Mouse (Mus musculus): ENCODE data around the gene 4930469K13Rik.

4930469K13Rik gene

DNA sequence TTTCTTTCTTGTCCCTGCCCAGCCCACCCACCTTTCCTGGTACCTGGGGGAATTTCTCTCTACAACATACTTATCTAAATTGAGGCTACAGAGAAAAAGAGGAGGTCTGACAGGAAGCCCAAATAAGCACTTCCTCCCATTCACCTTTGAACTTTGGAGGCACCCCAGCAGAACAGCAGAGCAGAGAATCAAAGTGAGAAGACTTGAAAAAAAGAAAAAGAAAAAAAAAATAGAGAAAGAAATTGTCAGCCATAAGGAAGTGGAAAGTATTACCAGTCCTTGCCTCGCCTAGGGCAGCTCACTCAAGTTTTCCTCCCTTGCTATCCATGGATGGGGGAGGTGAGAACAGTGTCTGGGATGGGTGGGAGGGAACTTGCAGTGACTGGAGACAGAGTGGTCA is 55.5 kb downstream of the 4930469K13Rik start:
- no peak for DNase-seq (ENCODE audit: low read depth, low spot score)

- no peak for DNase-seq (ENCODE audit: low read depth, low spot score)
Measured at GRCm38 (mm10) chr11:34040061-34040460, 58.3 kb downstream of the 4930469K13Rik start.

DNA sequence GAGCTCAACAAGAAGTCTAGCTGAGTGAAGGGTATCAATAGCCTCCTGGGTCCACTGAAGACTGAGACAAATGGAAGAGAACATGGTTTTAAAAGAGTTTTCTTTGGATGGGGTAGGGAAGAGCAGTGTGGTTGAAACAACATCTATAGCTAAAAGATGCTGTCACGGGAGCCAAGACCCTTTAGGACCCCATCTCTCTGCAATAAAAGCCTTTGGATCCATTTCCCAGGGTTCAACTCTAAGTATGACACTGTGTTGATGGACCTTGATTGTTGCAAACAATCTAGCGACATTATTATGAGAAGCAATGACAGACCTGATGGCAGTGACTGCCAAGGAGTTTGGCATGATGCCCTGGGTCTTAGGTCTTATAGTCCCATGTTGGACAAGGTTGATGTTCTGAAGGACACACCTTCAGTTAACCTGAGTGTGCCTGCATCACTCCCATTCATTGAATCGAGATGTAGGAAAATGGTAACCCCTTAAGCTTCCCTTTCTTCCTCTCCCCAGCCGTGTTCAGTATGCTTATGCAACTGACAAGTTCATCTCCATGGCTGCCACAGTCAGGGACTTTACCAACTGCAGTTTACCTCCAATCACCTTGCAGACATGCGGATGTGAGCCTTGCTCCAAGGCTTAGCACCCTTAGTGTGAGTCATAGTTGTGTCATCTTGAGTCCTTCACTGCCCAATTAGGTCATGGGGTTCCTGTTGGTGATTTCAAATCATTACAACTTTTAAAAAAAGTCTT is 62.3 kb downstream of the 4930469K13Rik start:
- no peak for DNase-seq (ENCODE audit: low read depth, low spot score)

- no peak for DNase-seq (ENCODE audit: low read depth, low spot score)
Measured at GRCm38 (mm10) chr11:34034794-34035193, 63.6 kb downstream of the 4930469K13Rik start.

DNA sequence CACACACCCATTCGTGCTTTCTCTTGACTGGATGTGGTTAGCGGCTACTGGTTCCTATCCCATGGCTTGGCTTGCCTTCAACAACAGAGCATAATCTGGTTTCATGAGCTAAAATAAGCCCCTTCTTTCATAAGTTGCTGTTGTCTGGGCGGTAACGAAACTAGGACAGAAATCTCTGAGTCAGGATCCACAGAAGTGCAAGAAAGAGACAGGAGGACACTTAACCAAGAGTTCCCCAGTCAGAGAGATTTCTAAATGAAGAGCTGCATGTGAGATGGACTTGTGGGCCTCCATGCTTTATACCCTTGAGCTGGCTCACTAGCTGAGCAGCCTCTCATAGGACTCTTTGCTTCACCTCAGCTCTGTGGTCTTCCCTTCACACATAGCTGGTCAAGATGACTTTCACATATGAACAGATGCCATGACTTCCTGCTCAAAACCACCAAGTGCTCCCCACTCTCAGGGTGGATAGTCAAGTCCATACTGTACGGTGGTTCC is 64.3 kb downstream of the 4930469K13Rik start:
- DNase-seq (ENCODE audit: low read depth, low spot score), result no peak

DNA sequence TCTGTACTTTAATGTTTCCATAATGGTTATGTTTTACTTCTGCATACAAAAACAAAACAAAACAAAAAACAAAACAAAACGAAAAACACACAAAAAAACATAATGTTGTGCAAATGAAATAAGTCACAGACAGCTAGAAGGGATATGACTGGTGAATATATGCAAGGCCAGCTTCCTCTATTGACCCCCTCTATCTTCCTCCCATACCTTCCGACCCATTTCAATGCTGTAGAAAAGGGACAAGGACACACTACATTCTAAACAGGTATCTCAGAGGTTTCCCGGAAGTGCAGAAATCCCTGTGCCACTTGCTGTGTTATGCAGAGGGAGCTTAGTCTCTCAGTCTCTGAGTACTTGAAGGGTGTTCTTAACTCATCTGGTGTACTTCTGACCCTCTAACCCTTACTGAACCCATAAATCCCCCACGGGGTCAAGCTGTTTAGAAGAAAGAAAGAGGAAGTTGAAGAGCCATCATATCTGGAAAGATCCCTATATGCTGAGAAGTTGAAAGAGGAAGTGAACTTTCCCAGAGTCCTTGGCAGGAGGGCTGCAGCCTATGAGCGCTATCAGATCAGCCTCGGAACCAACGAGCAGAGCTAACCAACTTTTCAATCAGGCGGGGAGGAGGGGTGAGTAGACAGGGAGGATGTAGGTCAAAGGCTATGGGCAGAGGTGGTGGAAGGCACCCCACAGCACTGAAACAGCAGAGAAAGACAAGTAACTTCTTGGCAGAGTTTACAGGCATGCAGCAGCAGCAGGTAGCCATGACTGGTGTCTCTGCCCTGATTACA is 67.1 kb downstream of the 4930469K13Rik start:
- no peak for DNase-seq (ENCODE audit: low read depth, low spot score)

- no peak for DNase-seq (ENCODE audit: low read depth, low spot score)
Measured at GRCm38 (mm10) chr11:34029658-34030057, 68.7 kb downstream of the 4930469K13Rik start.

- no peak for DNase-seq (ENCODE audit: low read depth, low spot score)
Measured at GRCm38 (mm10) chr11:34025091-34025490, 73.3 kb downstream of the 4930469K13Rik start.

GRCm38 (mm10) chr11:34012007-34012652 is 86.2 kb downstream of the 4930469K13Rik start:
- no peak for DNase-seq (ENCODE audit: low read depth, low spot score)

DNA sequence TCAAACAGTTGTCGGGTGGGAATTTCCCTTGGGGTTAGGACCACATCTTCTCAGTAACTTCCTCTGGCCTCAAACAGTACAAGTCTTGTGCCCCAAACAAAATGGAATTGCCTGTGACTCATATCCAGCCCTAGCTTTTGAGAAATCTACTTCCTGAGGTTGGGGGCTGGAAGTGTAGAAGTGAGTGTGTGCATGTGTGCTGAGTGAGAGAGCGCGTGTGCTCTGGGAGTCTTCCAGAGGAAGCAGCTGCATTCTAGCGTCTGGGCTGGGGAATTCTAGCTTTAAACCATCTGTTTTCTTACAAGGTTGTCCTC is 87.5 kb downstream of the 4930469K13Rik start:
- no peak for DNase-seq (ENCODE audit: low read depth, low spot score)

- no peak for DNase-seq (ENCODE audit: low read depth, low spot score)
Measured at GRCm38 (mm10) chr11:34010133-34010858, 88.1 kb downstream of the 4930469K13Rik start.

DNA sequence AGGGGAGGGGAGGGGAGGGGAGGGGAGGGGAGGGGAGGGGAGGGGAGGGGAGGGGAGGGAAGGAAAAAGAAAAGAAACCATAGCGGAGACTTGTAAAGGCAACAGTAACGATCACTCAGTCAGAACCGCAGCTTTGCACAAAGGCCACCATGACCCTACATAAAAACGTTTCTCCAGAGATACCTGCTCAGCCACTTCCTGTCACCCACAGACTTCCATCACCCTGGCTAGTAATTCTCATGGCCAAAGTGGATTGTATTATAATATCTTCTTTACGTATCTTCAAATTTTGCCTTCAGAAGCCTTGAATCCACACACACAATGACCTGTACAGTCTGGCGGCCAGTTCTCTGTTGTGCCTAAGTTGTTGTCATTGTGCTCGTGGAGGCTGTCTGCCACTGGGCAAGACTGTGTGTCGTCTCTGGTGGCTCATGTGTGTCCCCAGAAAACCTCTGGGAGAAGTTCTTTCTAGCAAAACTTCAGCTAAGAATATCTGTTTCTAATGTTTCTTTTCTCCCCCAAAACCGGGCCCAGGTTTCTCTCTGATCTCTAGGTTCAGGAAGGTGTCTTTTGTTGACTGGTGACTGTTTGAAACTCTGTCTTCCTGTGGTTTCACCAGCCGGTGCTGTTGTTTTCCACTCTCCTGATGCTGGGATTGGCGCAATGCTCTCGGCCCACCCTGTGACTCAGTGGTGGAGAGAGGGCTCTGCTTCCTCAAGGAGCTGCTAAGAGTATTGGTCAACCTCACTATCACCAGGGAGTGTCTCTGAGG is 88.9 kb downstream of the 4930469K13Rik start:
- DNase-seq (ENCODE audit: low read depth, low spot score), result no peak

DNA sequence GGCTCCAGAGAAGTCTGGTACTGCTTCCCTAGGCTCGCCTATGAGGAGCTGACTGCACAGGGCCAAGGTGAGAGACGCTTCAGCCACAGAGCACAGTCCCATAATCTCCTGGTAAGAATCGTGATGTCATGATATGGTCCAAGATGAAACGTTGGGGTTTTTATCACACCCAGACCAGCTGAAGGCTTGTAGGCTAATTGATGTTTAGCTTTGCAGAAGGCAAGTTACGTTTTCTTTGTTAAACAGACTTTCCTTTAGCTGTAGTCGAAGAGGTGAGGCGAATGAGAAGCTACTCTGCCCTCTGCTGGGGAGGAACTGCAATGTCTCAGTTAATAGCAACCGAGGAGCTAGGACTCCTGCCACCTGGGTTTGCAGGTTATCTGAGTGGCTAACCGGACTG is 89.7 kb downstream of the 4930469K13Rik start:
- peak; percentile 34 for DNase-seq (ENCODE audit: low read depth, low spot score)

DNA sequence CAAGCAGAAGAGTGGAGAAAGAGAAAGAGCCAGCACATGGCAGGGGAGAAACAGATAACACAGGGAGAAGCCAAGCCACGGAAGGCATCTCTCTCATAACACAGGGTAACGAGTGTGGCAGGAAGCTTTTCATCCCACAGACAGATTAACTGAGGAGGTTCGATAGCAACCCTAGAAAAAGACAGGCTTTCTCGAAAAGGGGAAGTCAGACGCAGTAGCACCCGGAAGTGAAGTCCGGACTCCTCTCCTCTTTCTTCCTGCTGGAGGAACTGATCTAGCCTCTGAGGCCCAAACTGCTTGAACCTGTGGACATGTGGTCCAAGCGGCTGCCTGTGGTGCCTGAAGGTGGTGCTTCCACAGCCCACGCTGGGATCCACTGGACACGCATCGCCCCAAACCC is 90.1 kb downstream of the 4930469K13Rik start:
- DNase-seq (ENCODE audit: low read depth, low spot score), result no peak

DNA sequence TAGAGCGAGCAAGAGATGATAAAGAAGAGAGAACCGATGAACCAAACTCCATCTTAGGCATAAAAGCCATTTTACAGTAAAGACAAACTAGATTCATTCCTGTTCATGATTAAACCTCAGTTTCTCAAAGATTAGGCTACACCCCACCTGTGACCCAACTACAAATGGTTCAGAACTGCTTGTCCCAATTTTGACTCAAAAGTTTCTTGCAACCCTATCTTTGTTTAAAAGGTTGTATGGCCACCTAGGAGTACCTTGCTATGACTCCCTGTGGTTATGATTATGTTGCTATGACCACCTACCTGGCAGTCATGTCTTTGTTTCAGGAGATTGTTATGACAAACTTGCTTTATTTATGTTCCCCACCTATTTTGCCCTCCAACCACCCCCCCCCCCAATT is 90.7 kb downstream of the 4930469K13Rik start:
- no peak for DNase-seq (ENCODE audit: low read depth, low spot score)

GRCm38 (mm10) chr11:34002593-34002965 is 95.8 kb downstream of the 4930469K13Rik start:
- no peak for DNase-seq (ENCODE audit: low read depth, low spot score)

- peak; percentile 34 for DNase-seq (ENCODE audit: low read depth, low spot score)
Measured at GRCm38 (mm10) chr11:34001938-34002592, 96.3 kb downstream of the 4930469K13Rik start.

- no peak for DNase-seq (ENCODE audit: low read depth, low spot score)
Measured at GRCm38 (mm10) chr11:34000416-34000815, 97.9 kb downstream of the 4930469K13Rik start.

DNA sequence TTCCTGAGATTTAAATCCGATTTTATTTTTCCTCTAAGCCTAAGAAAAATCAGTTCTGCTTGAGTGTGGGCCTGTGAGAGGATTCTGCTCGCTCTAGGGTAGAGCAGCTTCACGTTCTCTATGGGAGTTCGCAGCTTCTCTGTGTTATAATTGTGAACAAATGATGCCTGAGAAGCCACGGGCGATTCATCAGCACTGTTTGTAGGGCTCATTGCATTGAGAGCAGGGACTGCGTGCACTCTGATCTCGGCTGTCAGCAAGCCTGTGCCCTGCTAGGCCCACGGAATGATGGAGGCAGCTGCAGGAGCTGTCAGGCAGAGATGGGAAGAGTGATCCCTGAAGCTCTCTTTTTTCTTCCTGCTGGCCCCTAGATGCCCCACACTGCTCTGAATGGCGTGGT is 100.1 kb downstream of the 4930469K13Rik start:
- DNase-seq (ENCODE audit: low read depth, low spot score), result no peak

- no peak for DNase-seq (ENCODE audit: low read depth, low spot score)
Measured at GRCm38 (mm10) chr11:33993496-33993895, 104.9 kb downstream of the 4930469K13Rik start.

Data from embryo, embryonic 11.5 days (tissue).